Mouse (Mus musculus): Measurements from ENCODE around the gene Tnk2. TPM values are rescaled to one million over a fixed set of nuclear protein-coding genes. Genes with fewer than 3 reads are reported as not detected.

The Tnk2 gene
- total RNA-seq, 4 experiments from 2014 or later = 206 to 238 (median 222) TPM

- DNase-seq (ENCODE audit: low spot score in 2 of 2) = no peak
These were observed 65.4 kb downstream of the Tnk2 start for GRCm38 (mm10) chr16:32709116-32709515.

DNA sequence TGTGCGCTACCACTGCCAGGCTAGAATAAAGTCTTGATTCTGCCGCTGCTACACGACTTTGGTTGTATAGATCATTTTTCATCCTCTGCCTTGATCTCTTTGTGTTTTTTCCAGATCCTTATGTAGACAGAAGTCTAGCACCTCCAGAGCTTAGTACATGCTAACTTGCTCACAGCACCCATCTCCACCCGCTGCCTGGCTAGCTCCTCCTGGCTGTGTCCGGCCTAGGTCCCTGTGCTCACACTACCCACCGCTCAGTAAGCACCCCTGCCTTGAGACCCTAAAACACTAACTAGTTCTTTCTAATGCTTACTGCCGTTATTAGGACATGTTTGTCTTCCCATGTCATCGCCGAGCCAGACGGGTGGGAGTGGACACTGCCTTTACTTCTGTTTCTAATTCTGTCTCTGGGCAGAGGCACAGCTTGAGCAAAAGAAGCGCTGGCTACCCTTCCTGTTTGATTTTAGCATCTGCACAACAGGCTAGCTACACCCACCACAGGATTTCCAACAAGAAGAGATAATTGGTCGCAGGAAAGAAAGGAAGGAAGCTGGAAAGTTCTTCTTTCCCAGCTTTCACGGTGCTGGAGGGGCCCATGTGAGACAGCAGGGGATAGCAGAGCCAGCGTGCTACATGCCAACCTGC is 66.9 kb downstream of the Tnk2 start:
- no peak for DNase-seq (ENCODE audit: low spot score in 2 of 2)

GRCm38 (mm10) chr16:32712202-32712601 is 68.5 kb downstream of the Tnk2 start:
- no peak for DNase-seq (ENCODE audit: low spot score in 2 of 2)

DNA sequence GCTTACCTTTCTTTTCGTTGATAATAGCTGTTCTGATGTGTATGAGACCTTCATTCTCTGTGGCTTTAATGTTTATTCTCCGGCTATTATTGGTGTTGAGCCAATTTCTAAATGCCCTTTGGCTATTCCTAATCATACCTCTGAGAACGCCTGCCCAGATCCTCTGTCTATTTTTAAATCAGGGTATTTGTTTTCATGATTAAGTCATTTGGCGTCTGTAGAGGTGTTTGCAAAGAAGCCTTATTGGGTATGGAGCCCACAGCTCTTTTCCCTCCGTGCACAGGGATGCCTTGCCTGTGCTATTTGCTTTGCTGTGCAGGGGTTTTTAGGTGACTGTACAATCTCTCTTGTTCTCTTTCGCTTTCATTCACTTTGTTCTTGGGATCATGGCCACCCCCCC is 69.9 kb downstream of the Tnk2 start:
- DNase-seq (ENCODE audit: low spot score in 2 of 2) = no peak

DNA sequence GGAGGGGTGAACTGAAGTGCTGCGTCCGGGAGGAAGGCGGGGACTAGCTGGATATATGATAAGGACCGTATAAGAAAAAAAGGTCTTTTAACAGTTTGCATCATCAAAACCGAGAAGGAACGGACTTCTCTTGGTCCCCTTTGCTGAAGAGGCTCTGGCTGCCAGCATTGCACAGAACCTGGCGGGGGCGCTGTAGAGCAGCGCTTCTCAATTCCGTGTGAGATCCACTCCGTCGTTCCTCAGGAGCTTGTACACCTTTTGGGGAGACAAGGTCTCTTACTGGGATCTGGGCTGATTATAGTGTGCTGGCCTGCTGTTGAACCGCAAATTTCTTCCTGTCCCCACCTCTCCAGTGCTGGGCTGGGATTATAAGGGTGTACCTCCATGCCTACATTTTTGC is 71.7 kb downstream of the Tnk2 start:
- no peak for DNase-seq (ENCODE audit: low spot score in 2 of 2)

DNA sequence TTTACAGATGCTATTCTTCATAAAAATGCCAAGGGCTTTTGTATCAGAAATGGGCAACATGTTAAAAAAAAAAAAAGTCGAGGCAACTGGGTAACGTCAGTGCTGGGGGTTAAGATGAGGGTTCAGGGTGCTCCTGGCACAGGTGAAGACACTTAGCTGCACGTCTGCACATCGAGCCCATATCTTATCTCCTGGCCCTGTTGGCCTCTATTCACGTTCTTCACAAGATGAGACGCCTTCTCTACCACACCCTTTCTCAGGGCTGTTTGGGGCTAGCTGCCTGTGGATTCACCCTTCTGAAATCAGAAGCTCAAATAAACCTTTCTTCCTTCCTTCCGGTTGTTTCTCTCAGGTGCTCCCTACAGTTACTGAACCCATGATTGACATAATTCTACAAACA is 79.5 kb downstream of the Tnk2 start:
- DNase-seq (ENCODE audit: low spot score in 2 of 2) = no peak

- DNase-seq (ENCODE audit: low spot score in 2 of 2) = no peak
These were observed 80.1 kb downstream of the Tnk2 start for GRCm38 (mm10) chr16:32723767-32724166.

DNA sequence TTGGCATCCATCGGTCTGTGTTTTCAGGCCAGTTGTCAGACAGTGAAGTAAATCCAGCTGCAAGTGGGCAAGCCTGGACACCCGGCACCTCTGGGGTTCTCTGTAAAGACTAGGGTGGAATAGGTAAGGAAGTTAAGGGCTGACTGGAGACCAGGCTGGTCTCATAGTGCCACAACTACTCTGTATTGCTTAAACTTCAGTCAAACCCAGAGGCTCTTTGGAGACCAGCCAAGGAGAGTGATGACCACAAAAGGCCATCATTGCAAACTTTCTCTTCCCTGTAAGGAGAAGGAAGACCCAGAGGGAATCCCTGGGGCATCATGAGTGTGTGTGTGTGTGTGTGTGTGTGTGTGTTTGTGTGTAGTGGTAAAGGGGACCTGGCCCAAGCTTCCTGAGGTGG is 80.6 kb downstream of the Tnk2 start:
- DNase-seq (ENCODE audit: low spot score in 2 of 2) = no peak

DNA sequence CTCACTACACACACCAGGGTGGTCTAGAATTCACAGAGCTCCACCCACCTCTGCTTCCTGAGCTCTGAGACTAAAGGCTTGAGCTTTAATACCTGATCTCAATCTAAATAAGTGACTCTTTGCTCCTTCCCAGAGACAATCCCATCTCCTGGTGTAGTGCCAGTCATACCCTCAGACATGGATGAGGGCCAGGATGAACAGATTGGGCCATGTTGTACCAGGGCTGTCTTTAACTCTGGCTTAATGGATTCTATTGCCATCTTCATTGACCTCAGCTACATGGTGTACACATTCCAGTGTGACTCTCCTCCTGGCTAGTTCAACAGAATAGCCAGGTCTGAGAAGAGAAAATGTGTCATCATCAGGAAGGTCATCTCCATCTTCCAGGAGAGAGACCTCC is 82.8 kb downstream of the Tnk2 start:
- DNase-seq (ENCODE audit: low spot score in 2 of 2) = no peak

DNA sequence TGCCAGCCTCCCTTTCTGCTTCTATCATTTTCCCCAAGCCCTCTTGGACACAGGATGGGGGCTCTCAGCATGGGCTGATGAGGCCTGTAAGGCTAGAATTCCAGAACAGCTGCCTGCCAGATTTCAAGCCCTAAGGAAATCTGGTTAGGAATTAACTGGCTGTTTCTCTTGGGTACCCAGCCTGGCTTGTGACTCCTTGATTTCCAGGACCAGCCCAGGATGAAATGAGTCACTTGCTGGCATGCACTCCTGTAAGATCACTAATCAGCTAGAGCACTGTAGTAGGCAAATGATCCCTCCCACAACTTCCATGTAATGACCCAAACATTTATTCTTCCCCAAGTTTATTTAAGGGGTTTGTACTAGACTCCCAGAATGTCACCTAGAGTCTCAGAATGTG is 84.6 kb downstream of the Tnk2 start:
- no peak for DNase-seq (ENCODE audit: low spot score in 2 of 2)

- no peak for DNase-seq (ENCODE audit: low spot score in 2 of 2)
These were observed 85.1 kb downstream of the Tnk2 start for GRCm38 (mm10) chr16:32728730-32729129.

Other genes with a start within 250 kb of the Tnk2 start
- not detected for gene Tm4sf19, start 243.4 kb upstream of the Tnk2 start, total RNA-seq (2022)
- gene Tctex1d2, start 224.2 kb upstream of the Tnk2 start, total RNA-seq (2022) = 10 to 100 TPM; 12.5 to 17.4 (median 16.3) TPM
- 10 to 100 TPM; 33.8 to 40.1 (median 35.6) TPM for gene Pcyt1a, start 213.0 kb upstream of the Tnk2 start, total RNA-seq (2022)
- not detected for gene Slc51a, start 156.0 kb upstream of the Tnk2 start, total RNA-seq (2022)
- gene Zdhhc19, start 147.6 kb upstream of the Tnk2 start, total RNA-seq (2022) = under 1 TPM in 1 of 4 experiments, not detected in 3; 0.27 TPM
- gene Tfrc, start 35.0 kb upstream of the Tnk2 start, total RNA-seq (2022) = 10 to 100 TPM; 54.4 to 75.4 (median 58.0) TPM
- gene Muc4, start 92.0 kb downstream of the Tnk2 start, total RNA-seq (2022) = not detected
- gene Muc20, start 153.6 kb downstream of the Tnk2 start, total RNA-seq (2022) = under 1 TPM in 1 of 4 experiments, not detected in 3; 0.12 TPM
- not detected for gene Smbd1, start 166.6 kb downstream of the Tnk2 start, total RNA-seq (2022)
- gene Fyttd1, start 233.6 kb downstream of the Tnk2 start, total RNA-seq (2022) = 100 to 1,000 TPM in 3 of 4 experiments, 10 to 100 TPM in 1; 98.8 to 115 (median 109) TPM
- gene Rubcn, start 233.9 kb downstream of the Tnk2 start, total RNA-seq (2022) = 10 to 100 TPM; 55.2 to 74.8 (median 63.8) TPM

Data from layer of hippocampus, adult 8-10 months (tissue).